Mouse (Mus musculus): ENCODE results near the gene Hrc. TPM values are rescaled to one million over a fixed set of nuclear protein-coding genes. Genes with fewer than 3 reads are reported as not detected.
"Not testable (repeated sequence)": the region's sequence is repeated elsewhere in the genome, so short reads cannot be mapped to it uniquely, and the experiment has no call there.

The Hrc gene
- polyA plus RNA-seq, 1 experiment, result 0.35 TPM

DNA sequence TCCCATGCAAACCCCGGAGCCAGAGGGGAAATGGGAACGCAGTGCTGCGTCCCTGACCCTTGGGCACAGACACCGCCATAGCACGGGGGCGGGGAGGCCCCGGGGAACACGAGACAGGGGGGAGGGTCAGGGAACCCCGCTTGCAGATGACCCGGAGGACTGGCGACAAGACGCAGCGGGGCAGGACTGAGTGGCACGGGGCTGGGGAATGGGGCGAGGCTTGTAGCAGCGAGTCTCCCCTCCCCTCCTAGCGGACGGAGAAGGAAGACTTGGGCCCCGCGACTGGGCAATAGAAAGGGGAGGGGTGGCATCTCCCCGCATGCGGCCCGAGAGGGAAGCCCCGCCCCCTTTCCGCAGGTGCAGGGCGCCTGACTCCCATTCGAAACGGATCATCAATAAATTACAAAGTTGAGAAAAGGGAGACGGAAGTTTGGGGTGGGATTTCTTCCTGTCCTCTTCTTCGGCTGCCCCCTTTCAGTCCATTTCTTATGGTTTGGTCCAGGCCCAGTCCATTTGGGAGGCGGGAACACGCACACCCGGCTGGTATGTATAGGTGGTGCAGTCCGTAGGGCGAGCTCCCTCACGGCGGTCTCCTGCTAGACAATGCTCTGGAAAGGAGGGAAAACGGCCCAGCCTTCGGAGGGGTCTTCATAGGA is 4.4 kb downstream of the Hrc start:
- no peak overlapping the region for H3K4me3 ChIP-seq (ENCODE audit: insufficient read depth, low read length)
- H3K27ac ChIP-seq (ENCODE audit: insufficient read depth, low read length), result no peak overlapping the region
- TF ChIP-seq POLR2A (IDR thresholded peaks at IDR 0.05; ENCODE audit: extremely low read depth, insufficient read depth, low read length) (0 out of 2 replicates have a peak, but pooled peaks have one; percentile 25), CTCF (IDR thresholded peaks at IDR 0.05; ENCODE audit: extremely low read depth, insufficient read depth, low read length) (no peak)
- H3K4me1 ChIP-seq (ENCODE audit: control insufficient read depth, insufficient read depth, low read length), result peaks cover 2% of the 10 kb centered on the region; the same call in 1 of the 2 replicates

- H3K4me3 ChIP-seq (ENCODE audit: insufficient read depth, low read length), result no peak overlapping the region
- no peak for TF ChIP-seq CTCF (IDR thresholded peaks at IDR 0.05; ENCODE audit: extremely low read depth, insufficient read depth, low read length)
- TF ChIP-seq POLR2A (IDR thresholded peaks at IDR 0.05; ENCODE audit: extremely low read depth, insufficient read depth, low read length), result no peak
- peaks cover 2% of the 10 kb centered on the region; the same call in 1 of the 2 replicates for H3K4me1 ChIP-seq (ENCODE audit: control insufficient read depth, insufficient read depth, low read length)
- no peak overlapping the region for H3K27ac ChIP-seq (ENCODE audit: insufficient read depth, low read length)
These were observed 5.0 kb downstream of the Hrc start for GRCm38 (mm10) chr7:45340066-45340442.

DNA sequence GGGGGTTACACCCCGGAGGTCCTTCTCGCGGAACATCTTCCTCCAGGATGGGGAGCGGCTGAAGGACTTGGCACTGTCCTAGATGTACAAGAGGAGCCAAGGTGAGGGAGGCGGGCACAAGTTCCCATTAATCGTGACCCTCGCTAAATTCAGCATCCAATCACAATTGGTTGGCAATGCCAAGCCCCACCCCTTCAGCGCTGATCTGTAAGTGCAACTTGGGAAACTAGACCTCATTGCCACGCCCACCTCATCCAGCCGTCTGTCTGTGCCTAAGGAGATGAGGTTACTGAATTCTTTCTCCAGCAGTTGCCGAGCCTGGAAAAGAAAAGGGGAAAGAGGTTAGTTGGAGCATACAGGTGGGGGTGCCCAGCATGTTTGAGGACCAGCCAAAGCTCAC is 5.6 kb downstream of the Hrc start:
- no peak for TF ChIP-seq POLR2A (IDR thresholded peaks at IDR 0.05; ENCODE audit: extremely low read depth, insufficient read depth, low read length)
- TF ChIP-seq CTCF (IDR thresholded peaks at IDR 0.05; ENCODE audit: extremely low read depth, insufficient read depth, low read length), result no peak
- no peak overlapping the region for H3K27ac ChIP-seq (ENCODE audit: insufficient read depth, low read length)
- H3K4me1 ChIP-seq (ENCODE audit: control insufficient read depth, insufficient read depth, low read length), result peaks cover 2% of the 10 kb centered on the region; the same call in 1 of the 2 replicates
- no peak overlapping the region for H3K4me3 ChIP-seq (ENCODE audit: insufficient read depth, low read length)

GRCm38 (mm10) chr7:45341303-45341702 is 6.2 kb downstream of the Hrc start:
- H3K4me3 ChIP-seq (ENCODE audit: insufficient read depth, low read length), result no peak overlapping the region
- TF ChIP-seq POLR2A (IDR thresholded peaks at IDR 0.05; ENCODE audit: extremely low read depth, insufficient read depth, low read length), result no peak
- TF ChIP-seq CTCF (IDR thresholded peaks at IDR 0.05; ENCODE audit: extremely low read depth, insufficient read depth, low read length), result peak; percentile 73
- H3K4me1 ChIP-seq (ENCODE audit: control insufficient read depth, insufficient read depth, low read length), result peaks cover 2% of the 10 kb centered on the region; the same call in 1 of the 2 replicates

DNA sequence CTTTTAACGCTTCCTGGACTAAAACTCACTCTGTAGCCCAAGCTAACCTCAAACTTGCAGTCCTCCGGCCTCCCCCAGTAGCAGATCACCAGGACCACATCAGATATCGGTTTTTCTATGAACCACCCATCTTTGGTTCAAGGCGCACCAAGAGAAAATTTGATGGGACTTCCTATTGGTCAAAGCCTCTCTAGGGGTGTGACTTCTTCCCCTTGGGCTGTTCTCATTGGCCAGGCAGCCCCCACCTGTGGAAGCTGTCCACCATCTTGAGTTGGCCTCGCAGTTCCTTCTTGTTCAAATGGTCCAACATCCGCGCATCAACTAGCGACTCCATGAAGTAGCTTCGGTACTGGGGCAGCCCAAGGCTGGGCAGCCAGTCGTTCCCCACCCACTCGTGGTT is 7.0 kb downstream of the Hrc start:
- TF ChIP-seq POLR2A (IDR thresholded peaks at IDR 0.05; ENCODE audit: extremely low read depth, insufficient read depth, low read length), result no peak
- H3K4me3 ChIP-seq (ENCODE audit: insufficient read depth, low read length), result no peak overlapping the region
- peaks cover 2% of the 10 kb centered on the region; the same call in 1 of the 2 replicates for H3K4me1 ChIP-seq (ENCODE audit: control insufficient read depth, insufficient read depth, low read length)
- H3K27ac ChIP-seq (ENCODE audit: insufficient read depth, low read length), result no peak overlapping the region

More at GRCm38 (mm10) chr7:45341303-45341702, 6.2 kb downstream of the Hrc start:
- H3K27ac ChIP-seq (ENCODE audit: insufficient read depth, low read length), result no peak overlapping the region

DNA sequence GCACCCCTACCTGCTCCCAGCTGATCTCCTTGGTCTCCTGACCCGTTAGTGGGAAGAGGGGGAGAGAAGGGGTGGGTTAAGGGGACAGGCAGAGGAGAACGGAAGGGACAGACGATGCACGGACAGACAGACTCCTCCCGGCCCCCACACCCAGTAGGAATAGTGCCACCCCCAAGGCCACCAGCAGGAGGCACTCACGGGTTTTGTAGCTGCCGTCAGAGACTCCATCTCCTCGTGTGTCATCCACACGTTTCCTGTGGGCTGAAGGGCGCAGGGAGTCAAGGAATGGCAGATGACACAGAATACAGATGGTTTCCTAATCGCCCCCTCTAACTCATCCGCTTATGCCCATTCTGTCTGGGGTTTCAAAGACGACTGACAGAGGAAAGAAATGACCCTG is 8.5 kb downstream of the Hrc start:
- no peak overlapping the region for H3K27ac ChIP-seq (ENCODE audit: insufficient read depth, low read length)
- no peaks in the 10 kb centered on the region for H3K4me1 ChIP-seq (ENCODE audit: control insufficient read depth, insufficient read depth, low read length)
- no peak for TF ChIP-seq POLR2A (IDR thresholded peaks at IDR 0.05; ENCODE audit: extremely low read depth, insufficient read depth, low read length)
- TF ChIP-seq CTCF (IDR thresholded peaks at IDR 0.05; ENCODE audit: extremely low read depth, insufficient read depth, low read length), result 0 out of 2 replicates have a peak, but pooled peaks have one; percentile 21
- no peak overlapping the region for H3K4me3 ChIP-seq (ENCODE audit: insufficient read depth, low read length)

- H3K27ac ChIP-seq (ENCODE audit: insufficient read depth, low read length), result no peak overlapping the region
- no peak overlapping the region for H3K4me3 ChIP-seq (ENCODE audit: insufficient read depth, low read length)
- H3K4me1 ChIP-seq (ENCODE audit: control insufficient read depth, insufficient read depth, low read length), result no peaks in the 10 kb centered on the region
- no peak for TF ChIP-seq POLR2A (IDR thresholded peaks at IDR 0.05; ENCODE audit: extremely low read depth, insufficient read depth, low read length)
- no peak for TF ChIP-seq CTCF (IDR thresholded peaks at IDR 0.05; ENCODE audit: extremely low read depth, insufficient read depth, low read length)
These were observed 11.8 kb downstream of the Hrc start for GRCm38 (mm10) chr7:45346905-45347304.

DNA sequence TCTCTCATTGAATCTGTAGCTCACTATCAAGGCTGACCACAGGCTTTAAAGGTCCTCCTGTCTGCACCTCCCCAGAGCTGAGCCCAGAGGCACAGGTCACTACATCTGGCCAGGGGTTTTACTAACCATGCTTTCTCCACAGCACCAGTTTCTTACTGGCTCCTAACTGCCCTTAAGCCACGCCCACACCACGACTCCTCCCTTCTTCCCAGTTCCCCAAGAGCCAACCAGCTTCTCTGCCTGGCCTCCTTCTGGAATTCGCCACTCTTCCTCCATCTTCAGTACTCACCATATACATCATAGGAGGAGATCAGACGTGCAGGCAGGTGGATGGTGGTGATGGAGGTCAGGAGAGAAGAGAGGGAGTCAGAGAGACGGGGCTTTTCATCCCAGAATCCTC is 18.0 kb downstream of the Hrc start:
- TF ChIP-seq POLR2A (IDR thresholded peaks at IDR 0.05; ENCODE audit: extremely low read depth, insufficient read depth, low read length), result no peak
- no peak for TF ChIP-seq CTCF (IDR thresholded peaks at IDR 0.05; ENCODE audit: extremely low read depth, insufficient read depth, low read length)
- H3K27ac ChIP-seq (ENCODE audit: insufficient read depth, low read length), result no peak overlapping the region
- no peak overlapping the region for H3K4me3 ChIP-seq (ENCODE audit: insufficient read depth, low read length)
- no peaks in the 10 kb centered on the region for H3K4me1 ChIP-seq (ENCODE audit: control insufficient read depth, insufficient read depth, low read length)

DNA sequence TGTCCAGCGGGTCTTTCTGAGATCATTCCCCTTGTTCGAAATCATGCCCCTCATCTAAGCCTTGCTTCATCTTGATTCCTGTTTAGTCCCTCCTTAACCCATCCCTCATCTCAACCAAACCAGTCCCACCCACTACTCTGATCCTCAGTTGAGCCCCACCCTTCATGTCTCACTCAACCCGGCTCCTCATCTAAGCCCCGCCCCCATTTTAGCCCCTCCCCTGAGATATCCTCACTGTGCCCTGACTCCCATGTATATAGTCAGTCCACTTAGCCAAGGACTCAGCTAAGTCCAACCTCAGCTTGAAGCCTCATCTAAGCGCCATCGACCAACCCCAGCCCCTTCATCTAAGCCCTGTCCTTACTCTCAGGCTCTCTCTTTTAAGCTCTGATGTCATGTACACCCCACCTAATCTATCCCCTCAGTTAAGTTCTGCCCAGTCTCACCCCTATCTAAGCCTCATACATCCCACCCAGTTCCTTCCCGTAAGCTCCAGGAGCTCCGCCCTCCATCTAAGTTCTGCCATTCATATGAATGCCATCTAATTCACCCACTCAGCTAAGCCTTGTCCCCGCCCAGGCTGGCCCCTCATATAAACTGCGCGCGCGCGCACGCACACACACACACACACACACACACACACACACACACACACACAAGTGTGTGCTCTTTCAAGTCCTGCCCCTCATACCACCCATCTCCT is 20.4 kb downstream of the Hrc start:
- H3K4me1 ChIP-seq (ENCODE audit: control insufficient read depth, insufficient read depth, low read length), result no peaks in the 10 kb centered on the region
- no peak overlapping the region for H3K4me3 ChIP-seq (ENCODE audit: insufficient read depth, low read length)
- TF ChIP-seq CTCF (IDR thresholded peaks at IDR 0.05; ENCODE audit: extremely low read depth, insufficient read depth, low read length), result no peak
- TF ChIP-seq POLR2A (IDR thresholded peaks at IDR 0.05; ENCODE audit: extremely low read depth, insufficient read depth, low read length), result no peak

DNA sequence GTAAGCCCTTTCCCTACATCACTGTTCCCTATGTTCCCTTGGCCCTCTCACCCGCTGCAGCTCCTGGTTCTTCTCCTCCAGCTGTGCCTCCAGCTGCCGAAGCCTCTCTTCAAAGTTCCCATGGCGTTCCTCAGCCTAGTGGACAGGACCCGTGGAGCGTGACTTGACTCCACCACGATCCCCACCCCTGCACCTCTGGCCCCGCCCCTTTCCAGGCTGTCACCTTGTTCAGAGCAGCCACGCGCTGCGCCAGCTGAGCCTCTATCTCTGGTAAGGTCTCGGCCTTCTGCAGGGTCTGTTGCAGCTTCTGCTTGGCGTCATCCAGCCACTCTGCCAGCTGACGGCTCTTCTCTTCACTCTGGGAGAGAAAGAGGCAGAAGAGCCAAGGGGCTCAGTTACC is 21.0 kb downstream of the Hrc start:
- H3K27ac ChIP-seq (ENCODE audit: insufficient read depth, low read length), result no peak overlapping the region
- H3K4me1 ChIP-seq (ENCODE audit: control insufficient read depth, insufficient read depth, low read length), result 0 out of 2 replicates have a peak, but pooled peaks cover 1% of the 10 kb centered on the region
- no peak for TF ChIP-seq POLR2A (IDR thresholded peaks at IDR 0.05; ENCODE audit: extremely low read depth, insufficient read depth, low read length)
- TF ChIP-seq CTCF (IDR thresholded peaks at IDR 0.05; ENCODE audit: extremely low read depth, insufficient read depth, low read length), result no peak
- H3K4me3 ChIP-seq (ENCODE audit: insufficient read depth, low read length), result no peak overlapping the region

More for the DNA sequence above, 20.4 kb downstream of the Hrc start:
- no peak overlapping the region for H3K27ac ChIP-seq (ENCODE audit: insufficient read depth, low read length)

DNA sequence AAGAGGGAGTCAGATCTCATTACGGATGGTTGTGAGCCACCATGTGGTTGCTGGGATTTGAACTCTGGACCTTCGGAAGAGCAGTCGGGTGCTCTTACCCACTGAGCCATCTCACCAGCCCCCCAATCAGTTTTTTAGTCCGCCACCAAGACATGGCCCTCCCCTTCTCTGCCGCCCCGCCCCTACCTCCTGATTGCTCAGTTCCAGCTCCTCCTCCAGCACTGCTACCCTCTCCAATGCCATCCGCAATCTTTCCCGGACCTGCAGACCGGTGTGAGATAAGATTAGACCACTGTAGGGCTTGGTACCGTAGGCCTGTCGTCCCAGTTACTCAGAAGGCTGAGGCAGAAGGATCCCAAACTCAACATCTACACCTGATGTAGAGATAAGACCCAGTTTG is 24.0 kb downstream of the Hrc start:
- not testable (repeated sequence) for H3K4me1 ChIP-seq (ENCODE audit: control insufficient read depth, insufficient read depth, low read length); H3K4me3 ChIP-seq (ENCODE audit: insufficient read depth, low read length); H3K27ac ChIP-seq (ENCODE audit: insufficient read depth, low read length)
